Mouse (Mus musculus): ENCODE data around the gene Tst. TPM values are rescaled to one million over a fixed set of nuclear protein-coding genes. Genes with fewer than 3 reads are reported as not detected.

The Tst gene
- total and polyA plus RNA-seq, 2 experiments from 2014 or later = 34.4 to 34.8 TPM

DNA sequence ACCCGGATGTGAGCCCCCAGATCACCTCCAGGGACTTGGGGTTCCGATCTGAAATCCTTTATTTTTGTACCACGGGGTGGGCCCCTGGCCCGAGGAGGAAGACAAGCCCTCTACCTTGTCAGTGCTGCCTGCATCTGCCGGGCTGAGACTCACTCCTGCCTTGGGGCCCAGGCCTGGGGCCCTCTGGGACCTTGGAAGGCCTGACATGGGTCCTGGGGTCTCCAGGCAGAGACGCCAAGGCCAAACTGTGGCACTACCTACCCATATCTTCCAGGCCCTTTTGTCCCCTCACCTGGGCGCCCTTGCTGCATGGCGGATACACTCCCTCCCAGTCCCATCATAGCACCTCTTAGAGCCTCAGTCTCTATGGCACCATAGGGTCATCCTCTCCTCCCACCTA lies 32.8 kb upstream of the Tst start:
- WGBS = 59% methylated on average over 8 of the region's 8 CpGs
- DNase-seq (ENCODE audit: low spot score) = no peak

DNA sequence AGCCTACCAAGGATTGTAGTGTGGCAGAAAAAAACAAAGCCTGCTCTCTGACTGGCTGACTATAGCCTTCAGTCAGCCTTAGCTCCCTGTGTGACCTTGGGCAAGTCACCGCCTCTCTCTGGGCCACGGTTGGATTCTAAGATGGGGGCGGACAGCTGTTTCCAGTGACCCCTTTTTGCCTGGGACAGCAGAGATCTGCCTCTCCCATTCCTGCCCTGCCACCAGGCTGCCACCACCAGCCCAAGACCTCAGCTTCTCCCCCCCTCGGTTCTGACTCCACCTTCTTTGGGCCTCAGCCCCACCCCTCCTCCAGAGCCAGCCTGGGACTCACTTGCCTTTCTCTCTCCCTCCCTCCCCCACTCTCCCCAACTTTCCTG lies 32.3 kb upstream of the Tst start:
- peaks cover 24% of the 10 kb centered on the region for H3K36me3 ChIP-seq (ENCODE audit: insufficient read depth, low read length)
- H3K4me3 ChIP-seq (ENCODE audit: low read depth, low read length) = no peak overlapping the region
- WGBS = 50% methylated on average over 4 of the region's 4 CpGs
- no peaks in the 10 kb centered on the region for H3K27me3 ChIP-seq (ENCODE audit: insufficient read depth, low read length)
- H3K4me2 ChIP-seq (ENCODE audit: low read depth, low read length, poor library complexity, severe bottlenecking) = no peak overlapping the region
- H3K9ac ChIP-seq (replicated peaks; ENCODE audit: low read length, poor library complexity, severe bottlenecking) = no peak overlapping the region
- TF ChIP-seq CTCF (IDR thresholded peaks at IDR 0.05) = no peak
- DNase-seq (ENCODE audit: low spot score) (no peak), ATAC-seq (ENCODE audit: low FRiP score) (no peak)
- peaks cover 6% of the 10 kb centered on the region; the same call in 1 of the 2 replicates for H3K4me1 ChIP-seq (ENCODE audit: insufficient read depth, low read length)
- H3K9me3 ChIP-seq (ENCODE audit: low read length) = no peaks in the 10 kb centered on the region
- H3K27ac ChIP-seq (ENCODE audit: low read depth, low read length) = no peak overlapping the region

More for the DNA sequence above, 32.8 kb upstream of the Tst start:
- no peak overlapping the region for H3K4me2 ChIP-seq (ENCODE audit: low read depth, low read length, poor library complexity, severe bottlenecking)
- H3K9ac ChIP-seq (replicated peaks; ENCODE audit: low read length, poor library complexity, severe bottlenecking) = no peak overlapping the region
- no peak overlapping the region for H3K4me3 ChIP-seq (ENCODE audit: low read depth, low read length)
- H3K27me3 ChIP-seq (ENCODE audit: insufficient read depth, low read length) = no peaks in the 10 kb centered on the region
- no peak for ATAC-seq (ENCODE audit: low FRiP score)
- H3K9me3 ChIP-seq (ENCODE audit: low read length) = no peaks in the 10 kb centered on the region
- TF ChIP-seq CTCF (IDR thresholded peaks at IDR 0.05) = no peak
- peaks cover 19% of the 10 kb centered on the region for H3K36me3 ChIP-seq (ENCODE audit: insufficient read depth, low read length)
- H3K27ac ChIP-seq (ENCODE audit: low read depth, low read length) = no peak overlapping the region
- peaks cover 6% of the 10 kb centered on the region; the same call in 1 of the 2 replicates for H3K4me1 ChIP-seq (ENCODE audit: insufficient read depth, low read length)

DNA sequence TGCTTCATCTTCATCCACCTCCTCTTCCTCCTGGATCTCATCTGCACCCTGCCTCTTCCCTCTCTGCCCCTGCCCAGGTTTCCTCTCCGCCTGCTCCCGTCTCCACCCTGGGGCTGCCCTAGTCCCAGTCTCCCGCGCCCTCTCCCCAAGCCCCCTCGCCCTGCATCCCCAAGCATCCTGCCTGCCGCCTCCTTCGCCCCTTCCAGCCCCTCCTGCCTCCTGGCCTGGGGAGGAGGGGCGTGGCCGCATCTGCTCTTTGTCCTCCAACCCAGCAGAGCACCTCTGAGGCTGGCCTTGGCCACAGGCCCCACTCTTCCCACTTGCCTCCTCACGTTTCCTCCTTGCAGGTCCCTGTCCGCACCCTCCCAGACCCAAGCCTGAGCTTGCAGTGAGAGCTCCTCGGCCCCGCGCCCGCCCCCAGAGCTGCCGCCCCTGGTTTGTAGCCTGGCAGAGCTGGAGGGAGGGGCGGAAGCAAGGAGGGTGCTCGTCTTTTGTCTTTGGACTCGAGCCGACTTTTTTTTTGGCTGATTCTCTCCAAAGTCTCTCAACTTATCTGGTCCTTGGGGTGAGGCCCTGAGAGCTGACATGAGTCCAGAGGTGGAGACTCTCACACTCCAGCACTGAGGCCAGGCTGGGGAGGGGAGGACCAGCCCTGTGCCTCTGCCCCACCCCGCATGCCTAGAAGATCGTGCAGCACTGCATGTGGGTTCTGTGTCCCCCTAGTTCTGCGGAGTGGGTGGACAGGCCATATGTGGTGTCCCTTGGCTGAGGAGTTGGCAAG lies 31.7 kb upstream of the Tst start:
- no peak for ATAC-seq (ENCODE audit: low FRiP score)
- no peak for TF ChIP-seq CTCF (IDR thresholded peaks at IDR 0.05)
- no peak overlapping the region for H3K27ac ChIP-seq (ENCODE audit: low read depth, low read length)
- H3K4me2 ChIP-seq (ENCODE audit: low read depth, low read length, poor library complexity, severe bottlenecking) = peak overlapping the region; percentile 43
- H3K4me3 ChIP-seq (ENCODE audit: low read depth, low read length) = no peak overlapping the region
- DNase-seq (ENCODE audit: low spot score) = no peak
- no peaks in the 10 kb centered on the region for H3K9me3 ChIP-seq (ENCODE audit: low read length)
- WGBS = 28% methylated on average over 22 of the region's 23 CpGs
- H3K4me1 ChIP-seq (ENCODE audit: insufficient read depth, low read length) = peaks cover 6% of the 10 kb centered on the region; the same call in 1 of the 2 replicates
- H3K36me3 ChIP-seq (ENCODE audit: insufficient read depth, low read length) = peaks cover 26% of the 10 kb centered on the region
- H3K27me3 ChIP-seq (ENCODE audit: insufficient read depth, low read length) = no peaks in the 10 kb centered on the region
- no peak overlapping the region for H3K9ac ChIP-seq (replicated peaks; ENCODE audit: low read length, poor library complexity, severe bottlenecking)

DNA sequence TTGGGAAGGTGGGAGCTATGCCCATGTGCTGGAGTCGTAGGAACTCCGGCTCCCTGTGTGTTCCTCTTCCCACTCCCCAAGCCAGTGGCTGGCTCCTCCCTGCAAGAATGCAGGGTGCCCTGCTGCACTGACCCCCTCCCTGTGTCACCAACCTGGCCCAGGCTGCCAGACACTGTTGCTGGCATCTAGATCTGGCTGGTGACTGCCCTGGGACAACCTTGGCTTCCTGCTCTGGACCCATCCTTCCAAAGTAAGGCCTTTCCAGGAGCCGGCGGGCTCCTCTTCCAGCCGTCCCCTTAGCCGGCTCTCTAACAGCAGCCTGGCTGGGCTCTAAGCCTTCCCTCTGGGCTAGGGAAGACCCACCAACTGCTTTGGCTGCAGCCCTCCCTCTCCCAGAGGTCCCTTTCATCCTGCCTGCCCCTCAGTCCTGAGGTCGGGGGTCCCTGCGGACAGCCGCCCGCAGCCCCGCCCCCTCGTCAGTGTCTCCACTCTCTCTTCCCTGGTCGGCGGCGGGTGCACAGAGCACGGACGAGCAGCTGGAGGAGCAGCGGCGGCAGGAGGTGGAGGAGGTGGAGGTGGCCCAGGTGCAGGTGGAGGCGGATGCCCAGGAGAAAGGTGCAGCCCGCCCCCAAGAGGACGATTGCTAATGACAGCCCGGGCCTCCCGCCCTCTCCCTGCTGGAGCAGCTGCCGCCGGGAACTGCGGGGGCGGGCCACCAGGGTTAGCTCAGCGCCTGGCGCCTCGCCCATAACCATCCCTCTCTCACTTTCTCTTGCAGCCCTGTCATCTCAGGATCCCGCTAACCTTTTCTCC lies 30.9 kb upstream of the Tst start:
- ATAC-seq (ENCODE audit: low FRiP score) (no peak), DNase-seq (ENCODE audit: low spot score) (peak; percentile 77)
- Histone ChIP-seq H3K4me1 (ENCODE audit: insufficient read depth, low read length) (peaks cover 6% of the 10 kb centered on the region; the same call in 1 of the 2 replicates), H3K27ac (ENCODE audit: low read depth, low read length) (no peak overlapping the region), H3K4me3 (ENCODE audit: low read depth, low read length) (no peak overlapping the region), H3K4me2 (ENCODE audit: low read depth, low read length, poor library complexity, severe bottlenecking) (peak overlapping the region; percentile 43), H3K36me3 (ENCODE audit: insufficient read depth, low read length) (peaks cover 33% of the 10 kb centered on the region), H3K9ac (replicated peaks; ENCODE audit: low read length, poor library complexity, severe bottlenecking) (peak overlapping the region; percentile 39), H3K27me3 (ENCODE audit: insufficient read depth, low read length) (no peaks in the 10 kb centered on the region), H3K9me3 (ENCODE audit: low read length) (no peaks in the 10 kb centered on the region)
- 16% methylated on average over 31 of the region's 32 CpGs for WGBS
- TF ChIP-seq CTCF (IDR thresholded peaks at IDR 0.05) = peak; percentile 42

DNA sequence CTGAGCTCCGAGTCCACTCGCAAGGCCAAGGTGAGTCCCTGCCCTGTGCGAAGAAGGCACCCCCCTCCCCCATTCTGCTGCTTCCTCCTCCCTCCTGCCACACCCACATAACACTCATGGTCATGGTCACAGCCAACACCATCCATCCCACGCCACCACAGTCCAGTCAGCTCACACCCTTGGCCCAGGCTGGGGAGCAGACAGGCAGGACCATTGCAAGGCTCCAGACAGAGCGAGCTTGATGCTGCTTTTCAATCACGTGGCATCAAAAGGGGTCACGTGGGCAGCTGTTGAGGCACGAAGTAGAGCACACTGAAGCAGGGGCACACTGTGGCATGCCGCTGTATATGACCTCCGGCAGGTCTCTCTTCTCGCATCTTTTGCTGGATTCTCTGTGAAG lies 30.0 kb upstream of the Tst start:
- H3K27ac ChIP-seq (ENCODE audit: low read depth, low read length) = no peak overlapping the region
- peaks cover 6% of the 10 kb centered on the region; the same call in 1 of the 2 replicates for H3K4me1 ChIP-seq (ENCODE audit: insufficient read depth, low read length)
- WGBS = 83% methylated on average over 11 of the region's 11 CpGs
- no peak overlapping the region for H3K4me2 ChIP-seq (ENCODE audit: low read depth, low read length, poor library complexity, severe bottlenecking)
- TF ChIP-seq CTCF (IDR thresholded peaks at IDR 0.05) = no peak
- H3K36me3 ChIP-seq (ENCODE audit: insufficient read depth, low read length) = peaks cover 36% of the 10 kb centered on the region
- H3K27me3 ChIP-seq (ENCODE audit: insufficient read depth, low read length) = no peaks in the 10 kb centered on the region
- ATAC-seq (ENCODE audit: low FRiP score) (no peak), DNase-seq (ENCODE audit: low spot score) (no peak)
- no peaks in the 10 kb centered on the region for H3K9me3 ChIP-seq (ENCODE audit: low read length)
- no peak overlapping the region for H3K4me3 ChIP-seq (ENCODE audit: low read depth, low read length)
- no peak overlapping the region for H3K9ac ChIP-seq (replicated peaks; ENCODE audit: low read length, poor library complexity, severe bottlenecking)

All from midbrain, postnatal 0 days (tissue).